Mouse (Mus musculus) spleen, postnatal 4 days (tissue): ENCODE data around the gene Prorsd1.

Source experiments
- DNase-seq, 2 experiments: peaks; one replicate each; pipeline ENCODE4 v3.0.0; 2022; ENCODE audit warnings: low spot score in 2 of 2

The Prorsd1 gene

GRCm38 (mm10) chr11:29503948-29504893, 10.6 kb downstream of the Prorsd1 start:
- no peak for DNase-seq

GRCm38 (mm10) chr11:29496962-29497361, 17.9 kb downstream of the Prorsd1 start:
- no peak for DNase-seq

- no peak for DNase-seq
Measured at GRCm38 (mm10) chr11:29493135-29493534, 21.7 kb downstream of the Prorsd1 start.

DNA sequence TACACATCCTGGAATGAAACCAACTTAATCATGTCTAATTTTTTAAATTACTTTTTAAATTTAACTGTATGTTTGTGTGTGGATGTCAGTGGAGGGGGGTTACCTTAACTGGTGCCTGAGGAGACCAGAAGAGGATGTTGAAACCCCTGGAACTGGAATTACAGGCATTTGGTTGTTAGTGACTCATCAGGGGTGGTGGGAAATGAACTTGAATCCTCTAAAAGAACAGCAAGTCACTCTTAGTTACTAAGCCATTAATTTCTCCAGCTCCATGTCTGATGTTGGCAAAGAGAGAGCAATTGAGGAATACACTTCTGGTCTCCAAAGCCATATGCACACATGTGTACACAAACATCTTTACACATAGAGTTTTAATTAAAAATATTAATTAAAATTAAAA, 40.2 kb downstream of the Prorsd1 start:
- no peak for DNase-seq
